Mouse (Mus musculus) cerebellum, adult 2 months (tissue): ENCODE measurements around the gene 4430402I18Rik. TPM values are rescaled to one million over a fixed set of nuclear protein-coding genes. Genes with fewer than 3 reads are reported as not detected.

ENCODE experiments used
- DNase-seq, 2 experiments: peaks; one replicate each; pipeline ENCODE4 v3.0.0; 2021
- H3K27ac ChIP-seq: fragments of 200-500 bp; 2 replicates; pipeline ENCODE4 v1.5.1; 2012; ENCODE audit warnings: low read length, control low read depth, inconsistent platforms; ENCODE audit not compliant: insufficient read depth
- H3K27me3 ChIP-seq: fragments of 200-500 bp; 2 replicates; pipeline ENCODE4 v1.6.1; 2012; ENCODE audit warnings: inconsistent platforms, mild to moderate bottlenecking, low read length, moderate library complexity; ENCODE audit not compliant: control insufficient read depth, insufficient read depth
- H3K4me1 ChIP-seq: fragments of 200-500 bp; 2 replicates; pipeline ENCODE4 v1.6.1; 2011; ENCODE audit warnings: low read length; ENCODE audit not compliant: control insufficient read depth, insufficient read depth
- H3K4me3 ChIP-seq: fragments of 200-500 bp; replicated peaks from 2 replicates; pipeline ENCODE3; 2011; ENCODE audit warnings: mild to moderate bottlenecking, low read depth, low read length, control low read depth; ENCODE audit not compliant: insufficient read depth
- CTCF ChIP-seq: fragments of 200-500 bp; IDR thresholded peaks from 2 replicates; pipeline ENCODE4 v1.5.1; 2011; ENCODE audit warnings: low read depth, mild to moderate bottlenecking, control low read depth, low read length, moderate library complexity, borderline replicate concordance; ENCODE audit not compliant: insufficient read depth
- POLR2A ChIP-seq: fragments of 200-500 bp; IDR thresholded peaks from 2 replicates; pipeline ENCODE4 v1.6.1; 2011; ENCODE audit warnings: low read length, control low read depth, borderline replicate concordance; ENCODE audit not compliant: insufficient read depth
- WGBS: fragments of 180-500 bp; shearing (Covaris S2); methylation state at CpG from one replicate; pipeline ENCODE4 v1.1.7; 2018; 5-methylcytosine and 5-hydroxymethylcytosine counted together
- polyA plus RNA-seq: library from polyadenylated mRNA; depleted of rRNA; stranded (reverse); fragments of >200 nt; gene quantifications from 2 replicates; pipeline ENCODE4 v1.2.3, GENCODE M21; 2012; rRNA removed

4430402I18Rik gene
- polyA plus RNA-seq, 1 experiment = 4.5 TPM

GRCm38 (mm10) chr19:28844946-28845710, 122.5 kb downstream of the 4430402I18Rik start:
- no peaks in the 10 kb centered on the region for H3K27me3 ChIP-seq
- WGBS = 70% methylated on average over 8 of the region's 8 CpGs
- TF ChIP-seq POLR2A (no peak), CTCF (no peak)
- peak in 1 of 2 experiments; percentile 18 for DNase-seq
- H3K4me3 ChIP-seq = no peak overlapping the region
- H3K4me1 ChIP-seq = no peaks in the 10 kb centered on the region
- H3K27ac ChIP-seq = no peak overlapping the region

Other genes with a start within 250 kb of the 4430402I18Rik start
- 32.7 and 34.7 TPM in 2 replicates for gene Slc1a1, start 132.8 kb downstream of the 4430402I18Rik start, polyA plus RNA-seq
- 29.7 and 31.9 TPM in 2 replicates for gene Plpp6, start 3.8 kb downstream of the 4430402I18Rik start, polyA plus RNA-seq
- 86.2 and 91.8 TPM in 2 replicates for gene Cdc37l1, start 22.6 kb upstream of the 4430402I18Rik start, polyA plus RNA-seq
- gene Ak3, start 80.2 kb upstream of the 4430402I18Rik start, polyA plus RNA-seq = 63.9 and 64.7 TPM in 2 replicates
- 17.5 and 19.6 TPM in 2 replicates for gene Rcl1, start 133.6 kb upstream of the 4430402I18Rik start, polyA plus RNA-seq